Mouse (Mus musculus): ENCODE measurements around the gene Ceacam19.

GRCm38 (mm10) chr7:19841686-19842413 lies 45.9 kb downstream of the Ceacam19 start:
- TF ChIP-seq MYOD1 (IDR thresholded peaks at IDR 0.05; ENCODE audit: control insufficient read depth, insufficient read length, low read depth) (no peak), CTCF (IDR thresholded peaks at IDR 0.05; ENCODE audit: control insufficient read depth, insufficient read depth, insufficient read length) (no peak)
